Mouse (Mus musculus) heart, postnatal 0 days (tissue): ENCODE data around the gene AI837181. TPM values are rescaled to one million over a fixed set of nuclear protein-coding genes. Genes with fewer than 3 reads are reported as not detected.

Experiments used
- ATAC-seq: fragments of 200-750 bp; cut with Nextera tagmentation; 2 replicates; pipeline ENCODE4 v1.8.0; 2017; ENCODE audit warnings: low read depth, moderate number of reproducible peaks, moderate library complexity; ENCODE audit not compliant: insufficient read depth
- DNase-seq: peaks from one replicate; pipeline ENCODE4 v3.0.0-alpha.2; 2016; ENCODE audit warnings: low spot score
- H3K27ac ChIP-seq: fragments of 300-500 bp; sonication (generic); 2 replicates; pipeline ENCODE4 v1.5.1; 2014; ENCODE audit warnings: low read depth, mild to moderate bottlenecking
- H3K27me3 ChIP-seq: fragments of 300-500 bp; sonication (generic); 2 replicates; pipeline ENCODE4 v1.6.1; 2014; ENCODE audit warnings: low read length, mixed read lengths; ENCODE audit not compliant: control insufficient read depth, insufficient read depth
- H3K36me3 ChIP-seq: fragments of 300-500 bp; sonication (generic); replicated peaks from 2 replicates; pipeline ENCODE4 v1.6.1; 2014; ENCODE audit warnings: low read length, mixed read lengths; ENCODE audit not compliant: control insufficient read depth, insufficient read depth
- H3K4me1 ChIP-seq: fragments of 300-500 bp; sonication (generic); 2 replicates; pipeline ENCODE4 v1.6.1; 2014; ENCODE audit warnings: antibody characterized with exemption; ENCODE audit not compliant: control insufficient read depth, insufficient read depth
- H3K4me2 ChIP-seq: fragments of 300-500 bp; sonication (generic); 2 replicates; pipeline ENCODE4 v1.6.1; 2014; ENCODE audit warnings: low read depth, mild to moderate bottlenecking, low read length, moderate library complexity
- H3K4me3 ChIP-seq: fragments of 300-500 bp; sonication (generic); 2 replicates; pipeline ENCODE4 v1.5.1; 2014; ENCODE audit warnings: low read depth, low read length
- H3K9ac ChIP-seq: fragments of 300-500 bp; sonication (generic); replicated peaks from 2 replicates; pipeline ENCODE4 v1.6.1; 2014; ENCODE audit warnings: low read depth, low read length, mixed read lengths
- H3K9me3 ChIP-seq: fragments of 300-500 bp; sonication (generic); replicated peaks from 2 replicates; pipeline ENCODE4 v1.6.1; 2016; ENCODE audit warnings: low read length; ENCODE audit not compliant: control insufficient read depth
- CTCF ChIP-seq: IDR thresholded peaks from 2 replicates; pipeline ENCODE4 v1.5.1; 2016; ENCODE audit warnings: antibody characterized with exemption, control low read depth, low read depth
- EP300 ChIP-seq: IDR thresholded peaks from 2 replicates; pipeline ENCODE4 v1.6.1; 2016; ENCODE audit warnings: antibody characterized with exemption, low read depth
- WGBS: fragments of 180-500 bp; shearing (Covaris S2); extraction: QIAGEN DNeasy Blood & Tissue Kit; methylation state at CpG from one replicate; pipeline ENCODE4 v1.1.7; 2014; 5-methylcytosine and 5-hydroxymethylcytosine counted together
- polyA plus RNA-seq: library from polyadenylated mRNA; unstranded; fragments of >200 nt; fragmentation: Nextera tagmentation; extraction: Ambion mirVana; gene quantifications from 2 replicates; pipeline ENCODE4 v1.2.1, GENCODE M21; 2015
- total RNA-seq: library from RNA; depleted of rRNA; stranded (reverse); fragments of >200 nt; gene quantifications from 2 replicates; pipeline ENCODE4 v1.2.3, GENCODE M21; 2014; ENCODE audit warnings: low replicate concordance

Gene AI837181
- total and polyA plus RNA-seq, 2 experiments from 2014 or later = 38.1 to 47.4 TPM

DNA sequence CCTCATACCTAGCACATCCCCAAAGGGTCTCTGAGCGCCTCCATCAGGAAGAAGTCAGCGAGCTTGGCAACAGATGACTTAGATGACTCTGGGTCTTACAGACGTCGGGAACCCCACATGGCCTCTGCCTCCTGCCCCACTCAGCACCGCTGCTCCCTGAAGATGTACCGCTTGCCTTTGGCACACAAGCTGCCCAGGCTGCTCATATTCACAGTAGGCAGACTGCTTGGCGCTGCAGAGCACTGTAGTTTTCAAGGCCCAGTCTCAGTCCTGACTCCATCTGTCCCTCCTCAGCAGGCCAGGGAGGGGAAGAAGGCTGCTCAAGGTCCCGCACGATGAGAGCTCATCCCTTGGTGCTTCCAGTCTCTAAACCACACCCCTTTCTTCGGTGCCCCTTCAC is 2.7 kb upstream of the AI837181 start:
- Histone ChIP-seq H3K36me3 (peaks cover 57% of the 10 kb centered on the region), H3K9ac (no peak overlapping the region), H3K27ac (peak overlapping the region; percentile 18; the same call in 1 of the 2 replicates), H3K4me1 (peaks cover 15% of the 10 kb centered on the region), H3K4me2 (no peak overlapping the region), H3K27me3 (no peaks in the 10 kb centered on the region), H3K4me3 (no peak overlapping the region), H3K9me3 (no peaks in the 10 kb centered on the region)
- WGBS = 82% methylated on average over 10 of the region's 10 CpGs
- TF ChIP-seq CTCF = no peak
- TF ChIP-seq EP300 = no peak
- ATAC-seq (no peak), DNase-seq (no peak)

DNA sequence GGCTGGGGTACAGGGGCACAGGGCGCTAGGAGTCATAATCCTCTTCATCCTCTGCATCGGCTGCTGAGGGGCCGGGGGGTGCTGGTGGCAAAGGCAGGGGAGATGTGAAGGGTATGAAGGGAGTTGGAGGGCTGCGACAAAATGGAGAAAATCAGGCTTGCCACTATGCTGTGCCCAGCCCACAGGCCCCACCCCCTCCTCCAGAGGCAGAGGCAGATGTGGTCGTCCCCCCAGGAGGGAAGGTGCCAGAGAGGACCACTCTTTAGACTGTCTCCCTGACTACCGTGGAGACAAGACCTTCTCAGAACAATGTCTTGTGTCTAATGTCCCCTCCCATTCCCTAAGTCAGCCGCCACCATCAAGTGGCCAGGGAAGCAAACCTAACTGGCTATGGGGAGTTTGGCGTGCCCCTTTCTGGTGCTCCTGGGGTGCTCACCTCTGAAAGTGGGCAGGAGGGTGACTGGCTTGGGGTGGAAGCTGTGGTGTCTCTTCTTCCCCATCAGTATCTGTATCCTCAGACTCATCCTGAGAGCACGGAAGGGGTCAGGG is 2.0 kb upstream of the AI837181 start:
- WGBS = 78% methylated on average over 9 of the region's 9 CpGs
- H3K27me3 ChIP-seq = no peaks in the 10 kb centered on the region
- H3K4me2 ChIP-seq = peak overlapping the region; percentile 80; the same call in 1 of the 2 replicates
- H3K9me3 ChIP-seq = no peaks in the 10 kb centered on the region
- TF ChIP-seq EP300 = no peak
- TF ChIP-seq CTCF = no peak
- 0 out of 2 replicates have a peak overlapping the region, but pooled peaks have one; percentile 61 for H3K4me3 ChIP-seq
- no peak overlapping the region for H3K9ac ChIP-seq
- no peak overlapping the region for H3K27ac ChIP-seq
- DNase-seq = no peak
- ATAC-seq = no peak
- H3K36me3 ChIP-seq = peaks cover 51% of the 10 kb centered on the region
- H3K4me1 ChIP-seq = peaks cover 15% of the 10 kb centered on the region

DNA sequence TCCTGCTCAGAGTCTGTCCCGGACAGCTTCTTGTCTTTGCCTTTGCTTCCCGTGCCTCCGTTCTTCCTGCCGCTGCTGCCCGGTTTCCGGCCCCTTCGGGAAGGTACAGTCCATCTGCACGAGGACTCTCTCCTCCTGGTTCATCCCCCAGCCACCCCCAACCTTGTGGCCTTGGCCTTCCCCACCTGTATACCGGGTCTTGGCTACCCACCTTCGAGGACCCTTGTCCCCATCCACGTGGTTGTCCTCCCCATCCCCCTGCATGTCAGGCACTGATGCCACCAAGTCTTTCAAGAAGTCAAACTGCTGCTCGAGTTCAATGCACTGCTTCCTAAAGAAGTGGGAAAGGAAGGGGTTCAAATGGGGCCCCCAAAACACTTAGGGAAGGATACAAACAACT is 1.4 kb upstream of the AI837181 start:
- WGBS = 69% methylated on average over 12 of the region's 12 CpGs
- Histone ChIP-seq H3K4me3 (peak overlapping the region; percentile 61), H3K36me3 (peaks cover 46% of the 10 kb centered on the region), H3K27ac (peak overlapping the region; percentile 91), H3K9ac (peak overlapping the region; percentile 73), H3K9me3 (no peaks in the 10 kb centered on the region), H3K27me3 (no peaks in the 10 kb centered on the region), H3K4me2 (peak overlapping the region; percentile 80), H3K4me1 (peaks cover 15% of the 10 kb centered on the region)
- ATAC-seq (no peak), DNase-seq (no peak)
- TF ChIP-seq EP300 (no peak), CTCF (no peak)

DNA sequence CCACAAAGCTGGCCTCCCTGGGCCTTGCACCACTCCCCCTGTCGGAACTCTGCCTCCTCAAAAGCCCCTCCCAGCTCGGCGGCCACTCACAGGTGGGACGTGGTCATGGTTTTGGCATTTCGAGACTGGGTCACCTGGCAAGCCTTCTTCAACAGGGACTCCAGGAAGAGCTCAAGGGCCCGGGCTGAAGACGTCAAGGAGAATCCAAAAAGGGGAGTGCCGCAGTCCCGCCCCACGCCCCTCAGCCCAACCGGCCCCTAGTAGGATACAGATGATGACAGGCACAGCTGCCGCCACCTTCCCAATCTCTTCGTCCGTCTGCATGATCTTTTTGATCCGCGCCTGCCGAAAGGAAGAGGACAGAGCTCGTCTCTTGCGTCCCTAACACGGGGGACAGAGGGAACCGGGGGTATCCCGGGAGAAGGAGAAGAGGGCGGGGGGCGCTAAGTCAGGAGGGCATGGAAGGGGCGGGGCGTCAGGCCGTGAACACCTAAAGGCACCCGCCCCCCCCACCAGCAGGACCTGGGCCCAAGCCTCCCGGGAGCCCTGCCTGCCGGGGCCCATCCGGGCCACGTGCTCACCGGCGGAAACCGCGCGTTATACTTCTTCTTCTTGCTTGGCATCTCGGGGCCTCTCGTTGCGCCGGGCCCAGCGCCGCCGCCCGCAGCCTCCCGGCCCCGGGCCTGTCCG is 707 bp upstream of the AI837181 start:
- Histone ChIP-seq H3K4me3 (peak overlapping the region; percentile 61), H3K4me1 (peaks cover 15% of the 10 kb centered on the region), H3K27ac (peak overlapping the region; percentile 91), H3K36me3 (peaks cover 46% of the 10 kb centered on the region), H3K9ac (peak overlapping the region; percentile 73), H3K27me3 (no peaks in the 10 kb centered on the region), H3K4me2 (peak overlapping the region; percentile 80), H3K9me3 (no peaks in the 10 kb centered on the region)
- ATAC-seq = peak; percentile 53
- no peak; the same call in 1 of the 2 replicates for TF ChIP-seq CTCF
- no peak for TF ChIP-seq EP300
- under 1% methylated on average over 35 of the region's 48 CpGs for WGBS
- peak; percentile 43 for DNase-seq

DNA sequence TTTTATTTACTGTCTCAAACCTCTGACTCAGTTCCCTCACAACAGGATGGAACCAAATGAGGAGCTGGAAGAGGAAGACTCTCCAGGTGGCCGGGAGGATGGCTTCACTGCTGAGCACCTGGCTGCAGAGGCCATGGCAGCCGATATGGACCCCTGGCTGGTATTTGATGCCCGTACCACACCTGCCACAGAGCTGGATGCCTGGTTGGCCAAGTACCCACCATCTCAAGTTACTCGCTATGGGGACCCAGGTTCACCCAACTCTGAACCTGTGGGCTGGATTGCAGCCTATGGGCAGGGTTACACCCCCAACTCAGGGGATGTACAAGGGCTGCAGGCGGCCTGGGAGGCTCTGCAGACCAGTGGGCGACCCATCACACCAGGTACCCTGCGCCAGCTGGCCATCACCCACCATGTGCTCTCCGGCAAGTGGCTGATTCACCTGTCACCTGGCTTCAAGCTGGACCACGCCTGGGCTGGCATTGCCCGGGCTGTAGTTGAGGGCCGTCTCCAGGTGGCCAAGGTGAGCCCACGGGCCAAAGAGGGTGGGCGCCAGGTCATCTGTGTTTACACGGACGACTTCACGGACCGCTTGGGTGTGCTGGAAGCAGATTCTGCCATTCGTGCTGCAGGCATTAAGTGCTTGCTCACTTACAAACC is 1.1 kb downstream of the AI837181 start:
- peak overlapping the region; percentile 81 for H3K4me2 ChIP-seq
- H3K4me3 ChIP-seq = peak overlapping the region; percentile 61
- peaks cover 15% of the 10 kb centered on the region for H3K4me1 ChIP-seq
- no peaks in the 10 kb centered on the region for H3K27me3 ChIP-seq
- peaks cover 30% of the 10 kb centered on the region for H3K36me3 ChIP-seq
- DNase-seq (no peak), ATAC-seq (no peak)
- peak overlapping the region; percentile 73 for H3K9ac ChIP-seq
- TF ChIP-seq CTCF (no peak), EP300 (no peak)
- peak overlapping the region; percentile 83 for H3K27ac ChIP-seq
- no peaks in the 10 kb centered on the region for H3K9me3 ChIP-seq
- 82% methylated on average over 18 of the region's 18 CpGs for whole genome bisulfite sequencing
